Comparison of ENCODE assay signal across 25 mouse cellular contexts in the genomic region with DNA sequence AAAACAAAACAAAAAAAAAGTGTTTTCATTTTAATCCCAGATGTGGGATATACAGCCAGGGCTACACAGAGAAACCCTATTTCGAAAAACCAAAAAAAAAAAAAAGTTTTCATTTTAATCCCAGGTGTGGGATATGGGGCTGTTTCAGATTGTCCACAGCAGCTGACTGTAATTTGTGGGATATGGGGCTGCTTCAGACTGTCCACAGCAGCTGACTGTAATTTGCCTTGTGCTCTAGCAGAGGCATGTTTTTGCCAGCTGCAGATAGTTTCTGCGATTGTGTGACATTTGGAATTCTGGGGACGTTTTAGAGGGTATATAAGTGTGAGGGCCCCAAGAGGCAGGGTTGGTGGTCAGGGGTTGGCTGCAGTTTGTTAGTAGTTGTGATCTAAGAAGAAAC. TPM values are rescaled to one million over a fixed set of nuclear protein-coding genes. Genes with fewer than 3 reads are reported as not detected.
"Had no signal": no experiment of that assay in that cellular context is flagged by ENCODE, and none has a peak within 500 bp of the region (broad histone marks: within the 10 kb centered on the region; RNA-seq: fewer than 3 reads in every experiment).

No protein-coding gene starts in this region.

- H3K9me3 ChIP-seq: kidney, embryonic 15.5 days; liver, embryonic 12.5 days; liver, embryonic 15.5 days; lung, embryonic 15.5 days; megakaryocyte, embryonic 14.5 days; midbrain, embryonic 10.5 days; neural tube, embryonic 12.5 days; neural tube, embryonic 15.5 days had no signal

- H3K27ac ChIP-seq: kidney, embryonic 15.5 days; liver, embryonic 12.5 days; liver, embryonic 15.5 days; lung, embryonic 15.5 days; midbrain, embryonic 10.5 days; midbrain, embryonic 13.5 days; neural tube, embryonic 12.5 days; neural tube, embryonic 15.5 days had no signal

- H3K4me2 ChIP-seq: kidney, embryonic 15.5 days; liver, embryonic 12.5 days; liver, embryonic 15.5 days; lung, embryonic 15.5 days; midbrain, embryonic 13.5 days; neural tube, embryonic 12.5 days; neural tube, embryonic 15.5 days had no signal

- H3K4me3 ChIP-seq: kidney, embryonic 15.5 days; liver, embryonic 12.5 days; liver, embryonic 15.5 days; lung, embryonic 15.5 days; megakaryocyte, embryonic 14.5 days; midbrain, embryonic 10.5 days; midbrain, embryonic 13.5 days; neural tube, embryonic 12.5 days; neural tube, embryonic 15.5 days had no signal

- DNase-seq: kidney, adult 8-10 months; kidney, postnatal 10 days; kidney, postnatal 36 days; left cerebral cortex, postnatal 4 days; liver; lung, adult 18-20 months; lung, postnatal 10 days; lung, postnatal 36 days; retina, postnatal 1 day; right cerebral cortex, postnatal 25 days; spleen, adult 18-20 months; thymus, adult 18-20 months; thymus, postnatal 36 days had no signal

- H3K4me1 ChIP-seq: liver, embryonic 12.5 days; liver, embryonic 15.5 days had no signal

- H3K27me3 ChIP-seq: kidney, embryonic 15.5 days; liver, embryonic 12.5 days; liver, embryonic 15.5 days; lung, embryonic 15.5 days; midbrain, embryonic 13.5 days; neural tube, embryonic 12.5 days; neural tube, embryonic 15.5 days had no signal

- H3K36me3 ChIP-seq: kidney, embryonic 15.5 days; liver, embryonic 12.5 days; liver, embryonic 15.5 days; lung, embryonic 15.5 days; midbrain, embryonic 13.5 days; neural tube, embryonic 12.5 days; neural tube, embryonic 15.5 days had no signal

- H3K9ac ChIP-seq: kidney, embryonic 15.5 days; liver, embryonic 12.5 days; liver, embryonic 15.5 days; lung, embryonic 15.5 days; midbrain, embryonic 13.5 days; neural tube, embryonic 12.5 days; neural tube, embryonic 15.5 days had no signal

- ATAC-seq: intestine, postnatal 0 days; liver, embryonic 12.5 days; midbrain, embryonic 13.5 days; midbrain, embryonic 16.5 days had no signal

RNA-seq across cellular contexts. Expression of gene Ssmem1, which starts 37.9 kb away (rescaled TPM):
- polyA plus RNA-seq: intestine, postnatal 0 days; kidney, embryonic 15.5 days; midbrain, embryonic 13.5 days; neural tube, embryonic 15.5 days; stomach, embryonic 16.5 days had no signal
